Mouse (Mus musculus): ENCODE results near the gene Rbfox3.

GRCm38 (mm10) chr11:118693276-118693675 is 218.1 kb downstream of the Rbfox3 start:
- TF ChIP-seq POLR2A (IDR thresholded peaks at IDR 0.05; ENCODE audit: low read depth, low read length) (no peak), CTCF (IDR thresholded peaks at IDR 0.05; ENCODE audit: extremely low read depth, insufficient read depth, insufficient read length, insufficient replicate concordance) (no peak)
